ENCODE assay signal across 15 mouse cellular contexts in genomic region chr16:10004096-10004495, GRCm38 (mm10). TPM values are rescaled to one million over a fixed set of nuclear protein-coding genes. Genes with fewer than 3 reads are reported as not detected.
"Had no signal": no experiment of that assay in that cellular context is flagged by ENCODE, and none has a peak within 500 bp of the region (broad histone marks: within the 10 kb centered on the region; RNA-seq: fewer than 3 reads in every experiment).

No protein-coding gene starts in this region.

- H3K27me3 ChIP-seq: kidney, embryonic 15.5 days; liver, embryonic 13.5 days had no signal

- H3K9me3 ChIP-seq: kidney, embryonic 15.5 days; liver, embryonic 13.5 days had no signal

- H3K4me1 ChIP-seq: kidney, embryonic 15.5 days; liver, embryonic 13.5 days had no signal

- DNase-seq: kidney, postnatal 10 days; kidney, postnatal 36 days; layer of hippocampus, postnatal 36 days; liver, embryonic 13.5 days; lung, adult 2 months; lung, postnatal 14 days; lung, postnatal 4 days; midbrain, embryonic 14.5 days; thymus, postnatal 25 days had no signal

- H3K36me3 ChIP-seq: kidney, embryonic 15.5 days; liver, embryonic 13.5 days had no signal

- H3K4me3 ChIP-seq: kidney, embryonic 15.5 days; left cerebral cortex, adult 2 months; liver, embryonic 13.5 days had no signal

- H3K27ac ChIP-seq: kidney, embryonic 15.5 days; left cerebral cortex, adult 2 months; liver, embryonic 13.5 days had no signal

RNA-seq across cellular contexts. Expression of gene Grin2a, which starts 8.7 kb away (rescaled TPM):
- total RNA-seq: liver, adult 2 months; megakaryocyte progenitor cell, adult 5-6 weeks had no signal
- polyA plus RNA-seq: liver, adult 2 months; liver, embryonic 16.5 days; thymus, postnatal 0 days had no signal
